Mouse (Mus musculus): ENCODE results near the gene Clybl.

The Clybl gene

DNA sequence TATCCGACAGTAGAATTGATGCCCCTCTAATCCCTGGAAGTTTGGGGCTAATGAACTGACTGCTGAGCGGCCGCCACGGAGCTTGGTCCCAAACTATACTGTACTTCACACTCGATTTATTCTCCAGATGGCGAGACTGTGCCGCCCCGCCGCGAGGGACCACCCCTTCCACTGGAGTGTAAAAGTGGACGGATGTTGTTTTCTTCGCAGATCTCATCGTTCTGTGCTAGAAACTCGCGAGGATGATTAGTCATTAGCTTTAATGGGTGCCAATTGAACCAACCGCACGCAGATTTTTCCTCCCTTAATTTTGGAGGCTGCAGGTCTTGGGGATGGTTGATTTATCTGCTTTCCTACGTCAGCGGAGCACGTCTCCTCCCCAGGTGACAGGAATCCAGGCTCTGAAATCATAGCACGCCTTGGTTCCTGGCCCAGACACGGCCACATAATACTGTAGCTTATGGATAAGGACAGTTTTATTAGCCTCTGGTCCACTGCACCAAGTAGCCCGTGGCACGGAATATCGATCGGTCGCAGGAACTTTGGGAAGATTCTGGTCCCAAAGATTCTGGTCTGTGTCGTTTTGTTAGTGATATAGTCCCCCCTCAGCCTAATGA lies 185.9 kb downstream of the Clybl start:
- DNase-seq: no peak

GRCm38 (mm10) chr14:122367882-122368418 lies 186.4 kb downstream of the Clybl start:
- no peak for DNase-seq

DNA sequence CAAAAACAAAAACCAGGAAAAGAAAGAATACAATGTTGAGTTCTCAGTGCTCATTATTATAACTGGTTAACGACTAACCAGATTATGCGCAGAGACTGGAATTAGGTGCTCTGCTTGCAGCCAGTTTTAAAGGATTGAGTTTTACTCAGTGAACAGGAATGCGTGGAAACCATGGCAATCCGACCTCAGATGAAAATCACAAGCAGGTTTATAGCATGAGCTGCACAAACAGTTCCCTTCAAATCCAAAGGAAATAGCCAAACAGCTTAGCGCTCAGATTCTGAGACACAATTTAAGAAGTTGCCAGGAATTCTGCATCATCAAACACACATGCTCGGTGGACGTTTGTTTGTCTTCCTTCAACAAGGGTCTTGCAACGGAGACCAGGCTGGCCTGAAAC lies 187.0 kb downstream of the Clybl start:
- no peak for DNase-seq

- DNase-seq: no peak
Observed at GRCm38 (mm10) chr14:122371979-122372378, 190.5 kb downstream of the Clybl start.

DNA sequence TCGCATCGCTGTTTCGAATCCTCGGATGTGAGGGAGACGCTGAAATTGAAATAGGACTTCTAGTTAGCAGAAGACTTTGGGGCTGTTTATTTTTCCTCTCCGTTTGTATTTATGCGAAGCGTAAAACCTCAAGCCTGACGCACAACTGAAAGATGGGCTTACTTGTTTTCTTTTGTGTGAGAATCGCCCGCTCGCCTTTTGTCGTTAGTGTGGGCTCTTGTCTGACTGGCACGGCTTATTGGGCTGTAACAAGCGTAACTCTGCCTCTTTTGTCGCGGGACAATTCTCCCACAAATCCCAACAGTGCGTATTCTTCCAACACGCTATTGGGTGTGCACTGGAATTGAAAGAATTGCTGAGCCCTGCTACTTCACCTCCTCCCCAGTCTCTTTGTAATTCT lies 192.0 kb downstream of the Clybl start:
- no peak for DNase-seq

DNA sequence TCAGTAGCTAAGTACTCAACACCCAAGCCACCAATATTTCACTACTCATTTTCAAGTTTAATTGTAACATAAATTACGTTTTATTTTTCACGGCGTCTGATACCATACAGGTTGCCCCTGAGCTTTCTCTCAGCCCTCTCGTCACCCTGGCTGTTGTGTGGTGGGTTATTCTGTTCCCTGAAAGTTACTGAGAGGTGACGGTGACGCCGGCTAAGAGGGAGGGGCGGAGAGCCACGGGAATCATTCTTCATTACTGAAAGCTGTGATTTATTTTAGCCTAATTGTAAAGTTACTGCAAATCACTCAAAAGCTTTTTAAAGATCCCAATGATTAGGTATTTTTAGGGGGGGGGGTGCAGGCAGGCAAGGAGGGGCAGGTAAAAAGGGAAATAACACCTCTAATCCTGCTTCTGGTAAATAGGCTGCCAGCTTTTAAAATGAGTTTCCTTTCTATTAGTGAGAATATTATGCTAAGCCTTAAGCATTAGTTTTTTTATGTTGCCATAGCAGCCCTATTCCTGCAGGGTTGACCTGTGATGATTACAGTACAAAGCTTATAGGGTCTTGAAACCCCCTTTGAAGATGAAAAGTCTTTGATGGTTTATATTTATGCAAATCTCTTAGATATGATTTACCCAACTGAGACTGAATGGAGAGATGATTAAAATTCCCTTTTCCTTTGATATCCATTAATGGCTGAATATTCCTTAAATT lies 192.9 kb downstream of the Clybl start:
- no peak for DNase-seq

- DNase-seq: no peak
Observed at GRCm38 (mm10) chr14:122375070-122375811, 193.7 kb downstream of the Clybl start.

DNA sequence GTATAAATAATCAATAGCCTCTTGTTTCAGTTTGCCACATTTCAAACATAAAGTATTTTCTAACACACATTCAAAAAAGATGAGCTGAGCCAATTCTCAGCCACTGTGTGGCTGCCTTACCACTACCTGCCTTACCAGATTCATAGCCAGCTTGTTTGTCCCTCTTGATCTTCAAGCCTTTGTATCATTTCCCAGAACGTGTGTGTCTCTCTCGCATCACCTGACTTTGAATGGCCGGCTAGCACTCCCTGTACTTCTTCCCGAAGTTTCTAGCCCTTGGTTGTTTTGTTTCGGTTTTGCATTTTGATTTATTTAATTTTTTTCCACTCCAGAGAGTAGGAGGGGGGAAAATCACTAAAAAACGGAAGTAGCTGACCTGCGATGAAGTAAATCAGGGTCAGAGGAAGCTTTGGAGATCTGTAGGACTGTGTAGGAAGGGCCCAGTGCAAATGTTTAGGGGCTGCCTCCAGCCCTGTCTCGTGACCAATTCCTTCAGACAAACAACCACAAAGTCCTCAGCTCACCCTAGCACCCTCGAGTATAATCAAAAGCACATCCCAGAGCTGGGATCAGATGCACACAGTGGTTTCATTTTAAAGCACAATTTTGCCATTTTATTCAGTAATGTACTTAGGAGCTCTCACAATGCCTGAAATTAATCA lies 195.1 kb downstream of the Clybl start:
- DNase-seq: no peak

GRCm38 (mm10) chr14:122377681-122378080 lies 196.2 kb downstream of the Clybl start:
- DNase-seq: no peak

DNA sequence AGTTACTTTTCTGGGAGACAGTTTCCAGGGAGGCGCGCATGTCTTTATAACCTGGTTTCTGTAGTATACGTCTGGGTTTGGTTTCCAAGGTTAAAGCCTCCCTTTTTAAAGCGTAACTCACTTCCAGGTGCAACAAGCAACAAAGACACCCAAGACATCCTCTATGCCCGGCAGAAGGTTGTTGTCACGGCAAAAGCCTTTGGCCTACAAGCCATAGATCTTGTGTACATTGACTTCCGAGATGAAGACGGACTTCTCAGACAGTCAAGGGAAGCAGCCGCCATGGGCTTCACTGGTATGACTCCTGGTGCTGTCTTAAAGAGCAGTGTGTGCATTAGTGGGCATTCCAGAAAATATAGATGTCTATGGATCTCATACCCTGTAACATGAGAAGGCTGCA lies 197.6 kb downstream of the Clybl start:
- no peak for DNase-seq

DNA sequence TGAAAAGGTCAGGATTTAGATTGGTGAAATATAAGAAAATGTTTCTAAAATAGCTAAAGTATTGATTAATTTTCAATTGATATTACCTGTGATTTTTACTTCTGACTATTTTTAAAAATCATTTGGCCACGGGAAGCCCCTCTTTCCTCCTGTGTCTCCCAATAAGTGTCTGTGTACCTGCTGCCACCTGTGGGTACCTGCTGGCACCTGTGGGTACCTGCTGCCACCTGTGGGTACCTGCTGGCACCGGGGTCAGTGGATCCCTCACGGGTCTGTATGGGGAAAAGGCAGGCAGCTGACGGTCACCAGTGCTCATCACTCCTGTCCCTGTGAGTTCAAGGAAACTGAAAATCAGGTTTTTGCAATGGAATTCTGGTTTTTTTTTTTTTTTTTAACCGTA lies 198.5 kb downstream of the Clybl start:
- DNase-seq: no peak

- no peak for DNase-seq
Observed at GRCm38 (mm10) chr14:122380896-122381845, 199.7 kb downstream of the Clybl start.

DNA sequence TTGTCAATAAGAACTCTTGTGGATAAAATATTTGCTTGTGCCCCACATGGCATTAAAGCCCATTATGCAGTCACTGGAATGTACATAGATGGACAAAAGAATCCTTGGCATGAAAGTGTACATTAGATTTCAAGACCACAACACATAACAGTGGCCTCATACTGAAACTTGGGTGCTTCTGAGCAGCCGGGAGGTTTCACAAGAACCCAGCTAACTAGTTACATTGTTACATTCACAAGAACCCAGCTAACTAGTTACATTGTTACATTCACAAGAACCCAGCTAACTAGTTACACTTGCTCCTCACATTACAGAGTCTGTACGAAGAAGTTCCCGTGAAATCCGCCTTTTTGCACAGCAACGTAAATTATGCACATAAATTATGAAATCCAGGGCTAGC lies 200.8 kb downstream of the Clybl start:
- DNase-seq: no peak

- DNase-seq: no peak
Observed at GRCm38 (mm10) chr14:122383931-122384330, 202.4 kb downstream of the Clybl start.

- no peak for DNase-seq
Observed at GRCm38 (mm10) chr14:122384447-122385237, 203.1 kb downstream of the Clybl start.

- DNase-seq: no peak
Observed at GRCm38 (mm10) chr14:122385238-122385534, 203.7 kb downstream of the Clybl start.

- no peak for DNase-seq
Observed at GRCm38 (mm10) chr14:122385758-122386157, 204.3 kb downstream of the Clybl start.

DNA sequence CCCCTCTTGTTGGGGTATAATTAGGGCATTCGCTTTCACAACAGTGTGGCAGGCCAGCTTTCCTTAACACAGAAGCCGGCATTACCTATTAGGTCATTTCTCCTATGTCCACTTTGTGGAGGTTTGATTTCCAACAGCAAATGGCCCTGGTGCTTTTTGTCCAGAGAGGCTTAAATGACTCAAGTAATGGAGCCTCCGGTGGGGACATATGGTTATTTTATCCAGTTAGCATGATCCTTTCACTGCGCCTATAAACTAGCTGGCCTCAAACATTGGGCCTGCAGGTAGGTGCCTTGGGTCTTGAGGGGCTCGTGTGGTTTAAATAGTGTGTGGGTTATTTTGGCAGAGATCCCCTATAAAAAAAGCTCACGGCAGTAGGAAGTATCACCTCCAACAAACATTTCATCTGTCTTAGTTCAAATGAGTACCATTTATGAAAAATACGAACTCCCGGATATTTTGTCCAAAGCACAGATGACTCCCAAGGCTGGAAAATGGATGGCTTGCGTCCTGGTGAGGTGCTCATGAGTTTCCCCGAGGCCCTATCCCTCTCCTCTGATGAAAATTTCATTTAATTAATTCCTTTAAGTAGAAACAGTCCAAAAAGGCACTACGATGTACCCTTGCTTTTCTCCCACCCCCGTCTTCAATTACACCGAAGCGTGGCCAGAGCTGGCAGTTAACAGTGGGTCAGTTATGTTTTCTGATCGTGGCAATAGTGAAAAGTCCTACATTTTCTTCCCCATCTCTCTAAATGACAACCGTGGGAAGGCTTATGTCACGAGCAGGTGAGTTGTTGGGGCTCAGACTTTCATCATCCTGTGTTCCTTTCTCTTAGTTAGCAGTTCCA lies 205.0 kb downstream of the Clybl start:
- DNase-seq: no peak

GRCm38 (mm10) chr14:122387781-122388180 lies 206.3 kb downstream of the Clybl start:
- no peak for DNase-seq

- no peak for DNase-seq
Observed at GRCm38 (mm10) chr14:122388431-122389031, 207.0 kb downstream of the Clybl start.

Measured in lung, postnatal 14 days (tissue).